Mouse (Mus musculus) thymus, postnatal 36 days (tissue): ENCODE measurements around the gene Fam172a.

Source experiments
- DNase-seq, 2 experiments: peaks; one replicate each; pipeline ENCODE4 v3.0.0; 2022; ENCODE audit warnings: mixed read lengths in 2 of 2

Fam172a gene

DNA sequence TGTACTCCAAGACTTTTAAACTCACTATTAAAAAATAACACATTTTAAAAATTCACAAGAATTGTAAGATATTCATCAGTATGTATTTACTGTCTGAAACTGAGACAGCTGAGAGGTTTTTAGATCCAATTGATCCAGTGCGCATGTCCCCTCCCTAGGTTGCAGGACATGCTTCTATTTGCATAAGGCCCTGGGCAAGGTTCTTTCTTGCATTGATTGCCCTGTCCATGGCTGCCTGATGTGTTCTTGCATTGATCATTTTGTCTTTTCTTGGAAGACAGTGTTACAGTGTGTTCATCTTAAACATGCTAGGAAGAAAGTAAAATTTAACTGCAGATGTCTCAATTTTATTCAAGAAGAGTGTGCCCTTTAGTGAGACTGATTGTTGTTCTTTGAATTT, 275.3 kb downstream of the Fam172a start:
- no peak for DNase-seq

DNA sequence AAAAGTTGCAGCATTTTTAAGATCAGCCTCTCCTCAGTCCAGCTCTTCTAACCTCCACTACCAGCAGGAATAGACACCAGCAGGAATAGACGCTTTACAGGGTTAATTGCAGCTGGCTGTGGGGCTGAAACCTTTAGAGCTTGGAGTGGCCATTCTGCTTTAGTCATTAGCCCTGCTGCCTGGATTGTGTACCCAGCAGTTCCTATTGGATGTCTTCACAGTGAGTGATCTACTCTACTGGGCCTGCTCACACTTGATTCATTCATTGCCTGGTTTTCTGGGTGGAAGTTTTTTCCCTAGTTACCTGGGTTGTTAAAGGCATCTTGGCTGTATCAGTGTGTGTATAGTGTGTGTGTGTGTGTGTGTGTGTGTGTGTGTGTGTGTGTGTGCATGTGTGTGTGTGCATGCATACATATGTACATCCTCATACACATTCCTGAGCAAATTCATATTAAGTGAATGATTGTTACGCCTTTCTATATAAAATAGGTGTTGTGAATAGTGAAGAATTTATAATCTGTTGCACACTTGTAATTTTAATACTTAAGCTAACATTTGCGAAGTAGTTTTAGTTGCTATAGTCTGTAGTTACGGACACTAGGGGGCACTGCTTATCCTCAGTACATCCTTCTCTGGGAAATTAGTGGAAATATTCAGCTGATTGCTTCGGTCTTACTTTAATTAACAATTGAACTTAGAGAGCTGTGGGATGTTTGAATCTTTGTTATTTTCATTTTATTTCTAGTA, 280.4 kb downstream of the Fam172a start:
- DNase-seq: no peak

DNA sequence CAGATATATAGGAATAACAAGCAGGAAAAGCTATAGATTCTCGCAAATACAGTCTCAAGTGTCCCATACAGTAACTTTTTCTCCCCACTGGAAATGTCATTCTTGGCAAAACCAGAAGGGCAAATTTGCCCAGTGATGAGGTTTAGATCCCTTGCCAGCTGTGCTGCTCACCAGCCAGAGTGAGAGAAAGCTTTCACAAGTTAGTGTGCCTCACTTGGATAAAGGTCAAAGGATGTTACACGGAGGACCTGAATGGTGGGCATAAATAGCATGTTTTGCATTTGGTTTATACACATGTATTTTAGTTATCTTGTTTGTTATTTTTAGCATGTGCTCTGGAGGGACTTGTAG, 281.0 kb downstream of the Fam172a start:
- no peak for DNase-seq

DNA sequence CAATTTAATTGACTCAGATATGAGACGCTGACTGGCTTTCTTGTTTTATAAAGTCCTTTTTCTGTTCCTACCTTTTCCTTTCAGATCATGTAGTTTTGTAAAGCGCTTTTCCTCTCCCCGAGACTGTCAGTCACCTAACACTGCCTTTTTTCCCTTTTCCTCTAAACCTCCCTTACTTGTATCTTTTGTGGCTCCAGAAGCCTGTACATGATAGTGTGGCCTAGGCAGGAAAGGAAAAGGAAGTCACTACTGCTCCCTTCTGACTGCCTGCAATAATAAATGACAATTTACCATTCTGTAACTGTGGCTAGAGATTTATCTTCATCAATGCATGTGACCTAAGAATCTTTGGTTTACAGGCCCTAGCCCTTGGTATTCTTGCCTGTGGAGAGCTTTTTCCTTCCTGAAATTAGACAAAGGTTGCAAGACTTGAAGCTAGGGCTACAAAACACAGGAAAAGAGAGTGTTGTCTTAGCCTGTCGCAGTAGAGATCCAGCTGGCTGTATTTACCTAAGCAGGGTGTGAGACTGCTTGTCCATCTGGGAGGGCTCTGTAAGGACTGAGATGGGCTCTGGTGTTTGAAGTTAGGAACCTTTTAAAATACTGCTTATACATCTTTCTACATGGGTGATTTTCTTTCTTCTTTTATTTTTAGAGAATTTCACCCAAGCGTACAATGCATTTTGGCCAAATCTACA, 289.5 kb downstream of the Fam172a start:
- no peak for DNase-seq

DNA sequence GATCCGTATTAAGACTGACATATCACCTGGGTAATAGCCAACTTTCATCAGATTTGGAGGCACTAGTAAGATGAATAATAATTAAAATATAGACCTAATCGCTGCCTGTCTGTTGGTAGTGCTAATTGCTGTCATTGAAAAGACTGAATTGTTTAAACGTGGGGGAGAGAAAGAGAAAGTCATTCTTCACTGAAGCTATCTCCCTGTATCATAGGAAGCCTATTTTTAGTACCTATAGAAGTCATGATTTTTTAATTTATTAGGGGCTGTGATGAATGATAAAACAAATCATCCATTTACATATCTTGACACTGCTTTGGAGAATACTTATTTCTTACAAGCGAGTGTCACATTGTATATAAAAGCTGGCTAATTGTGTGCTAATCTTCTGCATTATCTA, 302.8 kb downstream of the Fam172a start:
- DNase-seq: no peak

DNA sequence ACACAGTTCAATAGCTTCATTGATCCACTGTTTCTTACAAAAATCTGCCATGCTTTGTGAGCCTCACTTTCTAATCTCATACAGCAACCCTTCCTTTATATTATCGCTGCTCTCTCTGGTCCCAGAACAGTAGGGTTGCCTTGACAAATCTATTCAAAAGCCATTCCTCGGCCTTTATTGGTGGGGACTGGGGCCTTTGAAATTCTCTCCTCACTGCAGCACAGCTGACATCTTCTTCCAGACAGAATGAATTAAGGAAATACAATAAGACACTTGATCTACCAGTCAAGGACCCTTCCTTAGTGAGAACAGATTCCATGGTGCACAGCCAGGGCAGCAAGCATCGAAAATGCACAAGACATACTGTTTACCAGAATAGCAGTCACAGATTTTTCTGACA, 303.5 kb downstream of the Fam172a start:
- DNase-seq: no peak

DNA sequence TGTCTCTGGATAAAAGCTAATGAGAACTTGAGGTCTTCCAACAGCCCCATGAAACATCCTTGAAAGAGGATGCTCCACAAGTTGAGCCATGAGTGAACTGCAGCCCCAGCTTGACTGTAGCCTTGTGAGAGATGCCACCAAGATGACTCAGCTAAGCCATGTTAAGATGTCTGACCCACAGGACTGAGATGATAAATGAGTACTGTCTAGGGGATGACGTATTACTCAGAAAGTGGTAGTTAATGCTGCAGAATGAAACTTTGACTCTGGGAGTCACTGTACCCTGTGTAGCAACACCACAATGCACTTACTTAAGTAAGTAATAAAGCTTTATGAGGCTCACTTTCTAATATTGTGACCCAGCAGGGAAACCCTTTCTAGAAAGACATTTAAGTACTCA, 308.3 kb downstream of the Fam172a start:
- no peak for DNase-seq

DNA sequence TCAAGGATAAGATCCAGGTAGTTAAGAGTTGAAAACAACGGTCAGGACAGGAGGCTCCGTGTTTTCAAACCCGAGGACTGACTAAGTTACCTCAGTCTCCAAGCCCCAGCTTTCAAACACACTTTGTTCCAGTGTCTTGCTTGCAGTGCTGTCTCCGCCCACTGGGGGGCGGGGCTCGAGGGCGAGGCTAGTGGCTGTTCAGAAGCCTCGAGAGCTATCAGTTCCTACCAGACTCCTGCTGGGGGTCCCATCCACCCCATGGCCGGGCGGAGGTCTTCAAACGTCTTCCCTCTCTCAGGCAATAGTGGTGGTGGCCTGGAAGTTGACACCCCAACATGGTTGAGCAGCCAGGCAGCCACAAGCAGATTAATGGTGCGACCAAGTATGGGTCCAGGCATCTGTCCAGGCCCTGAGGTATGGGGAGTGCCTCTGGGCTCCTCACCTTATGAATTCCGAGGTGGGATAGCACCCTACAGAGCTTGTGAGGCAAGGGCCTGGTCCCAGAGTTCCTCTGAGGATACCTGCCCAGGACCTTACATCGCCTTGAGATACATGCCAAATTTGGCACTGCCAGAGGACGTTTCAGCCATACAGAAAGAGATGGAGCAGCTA, 323.0 kb downstream of the Fam172a start, which contains the start of gene Pou5f2:
Gene Pou5f2, plus strand, starts transcription at position 220 of the 612 bp plus-strand sequence.
- peak; percentile 15 to 24 for DNase-seq

DNA sequence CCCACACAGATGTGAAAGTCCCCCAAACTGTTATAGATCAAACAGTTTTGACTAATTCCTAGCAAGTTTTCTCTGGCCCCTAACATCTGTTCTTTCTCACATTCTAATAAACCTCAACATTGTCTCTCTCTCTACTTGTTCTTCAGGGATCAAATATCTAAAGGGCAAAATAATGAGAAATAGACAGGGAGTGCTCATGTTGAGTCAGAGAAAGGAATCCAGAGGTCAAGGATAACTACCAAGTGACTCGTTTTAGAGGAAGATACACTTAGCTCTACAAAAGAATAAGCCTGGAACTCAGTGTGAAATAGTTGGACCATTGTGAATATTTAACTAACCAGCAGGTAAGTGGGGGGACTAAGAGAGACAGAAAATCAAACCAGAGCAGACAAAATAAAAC, 331.0 kb downstream of the Fam172a start:
- DNase-seq: no peak

DNA sequence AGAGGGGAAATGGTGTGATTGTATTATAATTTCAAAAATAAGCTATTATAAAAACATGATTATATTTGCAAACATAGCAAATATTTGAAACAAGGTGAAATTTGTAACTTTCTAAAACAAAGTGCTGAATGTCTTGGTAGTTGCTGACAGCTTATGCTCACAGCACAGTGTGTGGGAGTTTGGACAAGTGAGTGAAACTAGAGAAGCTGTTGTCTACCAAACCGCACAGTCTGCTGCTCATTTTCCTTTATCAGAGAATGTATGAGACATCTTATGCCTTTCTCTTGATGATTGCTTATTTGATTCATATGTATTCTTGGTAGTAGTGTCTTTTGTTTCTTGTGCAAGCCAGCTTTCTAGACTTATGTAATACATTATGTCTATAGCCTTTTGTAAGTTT, 335.4 kb downstream of the Fam172a start:
- no peak for DNase-seq

DNA sequence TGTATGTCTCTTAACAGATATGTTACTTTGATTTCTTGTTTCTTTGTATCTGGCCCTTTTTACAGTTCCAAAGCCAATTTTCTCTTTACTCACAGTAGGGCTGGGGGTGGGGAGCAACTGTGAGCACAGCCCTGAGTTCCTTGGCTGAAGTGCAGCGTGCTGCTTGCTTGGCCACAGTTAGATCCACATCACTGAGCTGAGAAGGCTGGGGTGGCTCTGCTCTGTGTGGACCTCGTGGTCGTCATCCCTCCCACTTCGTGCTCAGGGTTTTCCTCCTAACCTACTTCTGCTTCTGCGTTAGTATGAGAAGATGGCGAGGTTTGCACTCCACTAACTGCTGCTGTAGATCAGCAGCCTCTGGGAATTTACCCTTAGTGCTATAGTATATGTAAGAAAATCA, 341.4 kb downstream of the Fam172a start:
- no peak for DNase-seq

DNA sequence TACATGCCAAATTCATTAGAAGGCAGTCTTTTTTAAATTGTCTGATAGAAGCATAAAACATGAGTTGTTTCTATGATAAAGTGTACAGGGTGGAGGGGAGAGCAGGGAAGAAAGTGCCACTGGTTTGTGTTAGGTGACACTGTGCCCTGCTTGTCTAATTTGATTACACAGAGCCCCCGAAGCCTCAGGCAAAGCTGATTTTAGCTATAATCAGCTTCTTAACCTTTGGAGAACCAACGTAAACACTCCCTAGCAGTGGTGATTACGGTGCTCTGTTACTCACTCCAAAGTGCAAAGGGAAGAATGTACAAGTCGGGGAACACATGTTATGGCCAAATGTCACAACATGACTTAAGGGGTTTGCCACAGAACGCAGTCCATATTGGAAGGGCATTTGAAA, 343.3 kb downstream of the Fam172a start:
- no peak for DNase-seq

DNA sequence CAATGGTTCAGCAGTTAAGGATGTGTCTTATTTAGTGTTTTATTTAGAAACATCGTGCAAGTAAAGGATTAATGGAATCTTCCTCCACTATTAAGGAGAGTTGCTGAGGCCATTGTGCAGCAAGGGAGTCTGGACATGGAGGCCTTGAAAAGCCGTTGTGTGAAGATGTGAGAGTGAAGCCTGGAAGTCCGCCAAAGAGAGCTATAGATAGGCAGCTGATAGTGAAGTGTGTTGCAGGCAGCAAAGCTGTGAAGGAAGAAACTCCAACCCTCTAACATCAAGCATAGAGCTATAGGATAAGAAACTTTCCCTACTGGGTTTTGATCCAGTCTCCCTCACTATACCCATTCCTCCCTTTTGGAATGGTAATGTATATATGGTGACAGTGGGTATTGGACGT, 385.9 kb downstream of the Fam172a start:
- no peak for DNase-seq

DNA sequence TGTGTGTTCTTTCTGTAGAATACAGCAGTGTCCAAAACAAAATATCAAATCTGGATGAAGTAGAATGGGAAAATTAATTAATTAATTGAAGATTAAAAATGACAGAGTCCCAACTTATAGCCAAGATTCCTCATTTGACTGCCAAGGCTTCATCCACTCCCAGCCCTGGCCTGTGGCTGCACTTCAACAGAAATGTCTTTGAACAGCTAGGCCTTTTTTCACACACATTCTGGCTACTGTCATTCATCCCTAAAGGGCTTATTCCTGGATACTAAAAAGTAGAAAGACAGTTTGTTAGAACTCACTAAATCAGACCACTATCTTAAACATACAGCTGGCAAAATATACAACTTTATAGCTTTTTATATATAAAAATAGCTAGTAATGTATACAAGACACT, 388.9 kb downstream of the Fam172a start:
- DNase-seq: no peak

DNA sequence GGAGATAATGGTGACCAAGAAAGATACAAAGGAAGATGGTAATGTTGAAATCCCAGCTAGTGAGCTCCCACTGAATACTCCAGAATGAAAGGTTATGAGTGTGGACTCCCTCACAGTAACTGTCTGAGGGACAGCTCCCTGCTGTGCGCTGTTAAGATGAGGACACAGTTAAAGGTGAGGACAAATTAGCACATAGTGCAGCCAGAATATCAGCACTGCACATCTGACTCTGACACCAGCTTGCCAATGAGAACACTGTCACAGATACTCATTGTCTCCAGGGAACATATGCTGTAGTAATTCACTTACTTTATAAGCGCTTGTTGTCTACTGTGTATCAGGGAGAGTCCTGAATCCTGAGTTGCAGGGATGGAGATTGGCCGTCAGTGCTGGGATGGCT, 390.1 kb downstream of the Fam172a start:
- no peak for DNase-seq

DNA sequence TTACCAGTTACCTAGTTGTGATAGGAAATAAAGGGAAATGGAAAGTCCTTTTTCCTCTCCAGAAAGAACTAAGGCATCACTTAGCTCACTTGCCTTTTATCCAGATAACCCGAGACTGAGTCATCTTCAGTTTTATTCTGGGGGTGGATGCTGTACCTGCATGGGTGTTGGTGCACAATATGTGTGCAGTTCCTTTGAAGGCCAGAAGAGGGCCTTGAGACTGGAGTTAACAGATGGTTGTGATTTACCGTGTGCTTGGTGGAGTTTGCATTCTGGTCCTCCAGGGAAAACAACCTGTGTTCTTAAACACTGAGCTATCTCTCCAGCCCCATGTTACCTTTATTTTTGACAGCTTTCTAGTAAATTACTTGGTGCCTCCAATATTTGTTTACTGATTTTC, 392.5 kb downstream of the Fam172a start:
- DNase-seq: no peak

DNA sequence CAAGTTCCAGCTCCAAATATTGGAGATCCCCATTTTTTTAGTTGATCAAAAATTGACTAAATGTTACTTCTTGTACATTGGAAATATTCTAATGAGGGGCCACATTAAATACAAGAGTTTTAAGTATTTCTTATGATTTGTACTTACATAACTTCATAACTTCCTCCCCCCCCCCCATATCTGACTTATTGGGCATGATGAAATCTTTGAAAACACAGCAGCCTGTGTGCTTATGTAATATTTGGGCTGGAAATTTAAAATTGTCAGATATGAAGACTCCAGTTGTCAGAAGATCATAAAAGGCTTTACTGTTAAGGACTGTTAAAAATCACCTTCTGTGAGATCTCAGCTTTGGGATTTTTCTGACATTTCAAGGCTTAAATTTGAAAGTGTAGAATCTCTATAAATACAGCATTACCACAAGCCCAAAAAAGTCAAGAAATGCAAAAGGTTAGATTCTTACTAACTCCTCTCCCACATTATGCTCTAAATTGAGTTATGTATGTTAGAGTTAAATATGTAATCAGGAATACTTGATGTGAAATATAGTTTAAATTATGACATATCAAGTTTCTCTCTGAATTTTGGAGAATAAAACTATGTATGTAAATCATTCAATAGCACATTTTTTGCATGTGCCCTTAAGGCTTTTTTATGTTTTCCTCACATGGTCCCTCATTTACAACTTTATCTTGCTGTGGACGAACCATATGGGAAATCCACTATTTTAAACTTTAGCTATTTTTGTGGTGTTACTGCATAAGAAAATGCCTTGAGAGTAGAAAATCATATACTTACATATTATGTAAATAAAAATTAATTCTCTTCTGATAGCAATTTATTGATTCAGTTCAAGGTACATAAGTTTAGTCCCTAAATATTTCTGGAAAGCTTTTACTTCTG, 393.5 kb downstream of the Fam172a start:
- DNase-seq: no peak

DNA sequence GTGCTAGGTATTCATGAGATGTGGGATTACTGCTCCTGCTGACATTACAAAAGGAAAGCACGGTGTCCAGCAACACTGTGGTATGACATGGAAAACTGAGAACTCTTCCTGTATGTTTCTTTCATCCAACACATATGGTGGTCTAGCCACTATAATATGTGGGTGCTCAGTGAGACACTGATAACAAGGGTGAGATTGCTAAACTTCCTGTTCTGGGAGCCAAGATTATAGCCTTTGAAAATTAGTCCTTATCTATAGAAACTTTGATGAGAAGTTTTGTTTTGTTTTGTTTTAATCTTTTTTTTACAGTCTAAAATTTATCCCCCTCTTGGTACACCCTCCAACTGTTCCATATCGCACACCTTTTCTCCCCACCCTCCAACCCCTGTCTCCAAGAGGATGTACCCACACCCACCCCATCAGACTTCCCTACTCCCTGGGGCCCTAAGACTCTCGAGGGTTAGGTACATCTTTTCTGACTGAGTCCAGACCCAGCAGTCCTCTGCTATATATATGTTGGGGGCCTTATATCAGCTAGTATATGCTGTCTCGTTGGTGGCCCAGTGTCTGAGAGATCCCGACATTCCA, 397.1 kb downstream of the Fam172a start:
- DNase-seq: no peak

DNA sequence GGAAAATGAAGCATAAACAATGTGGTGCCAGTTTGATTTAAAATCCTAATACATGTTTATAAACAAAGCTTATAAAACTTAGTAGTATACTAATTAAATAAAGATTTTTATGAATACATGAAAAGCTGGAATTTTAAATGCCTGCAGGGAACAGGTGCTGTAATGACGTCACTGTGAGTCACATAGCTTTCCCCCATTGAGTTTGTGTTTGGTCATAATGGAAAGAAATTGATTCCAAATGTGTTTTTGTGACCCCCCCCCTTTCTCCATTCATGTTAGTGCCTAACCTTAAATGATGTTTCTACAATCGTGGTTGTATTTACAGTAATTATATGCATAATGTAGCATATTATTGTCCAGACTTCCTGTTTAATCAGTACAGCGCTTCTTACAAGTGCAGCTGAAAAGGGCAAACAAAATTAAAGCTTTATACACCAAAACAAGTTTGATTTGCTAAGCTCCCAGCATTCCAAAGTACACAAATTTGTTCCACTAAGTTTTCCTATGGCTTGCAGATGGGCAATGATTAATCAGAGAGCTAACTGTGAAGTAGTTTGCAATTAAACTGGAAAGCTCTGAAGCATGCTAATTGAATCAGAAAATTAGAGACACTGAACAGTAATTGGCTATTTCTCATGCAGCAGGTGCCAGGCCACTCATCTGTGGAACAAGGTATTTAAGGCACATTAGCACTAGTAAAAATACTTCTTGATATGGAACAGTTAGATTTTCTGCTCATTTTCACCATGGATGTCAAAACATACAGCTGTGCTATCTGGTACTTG, 398.1 kb downstream of the Fam172a start:
- no peak for DNase-seq

DNA sequence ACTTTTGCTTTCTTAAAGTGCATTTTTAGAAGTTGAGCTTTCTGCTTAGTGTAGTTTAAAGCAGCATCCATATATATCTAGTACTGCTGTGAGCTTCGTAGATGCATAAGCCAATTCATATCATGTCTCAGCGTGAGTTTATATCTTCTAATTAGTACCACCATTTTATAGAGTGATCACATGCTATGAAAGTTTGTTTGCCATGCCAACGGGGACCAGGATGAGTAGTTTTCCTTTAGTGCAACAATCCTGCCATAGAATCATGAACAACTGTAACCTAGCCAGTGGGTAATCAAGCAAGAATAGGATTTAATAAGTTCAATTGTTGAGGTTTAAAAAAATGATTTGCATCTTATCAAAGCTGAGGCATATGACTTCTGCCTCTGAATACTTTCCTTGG, 398.8 kb downstream of the Fam172a start:
- DNase-seq: no peak

DNA sequence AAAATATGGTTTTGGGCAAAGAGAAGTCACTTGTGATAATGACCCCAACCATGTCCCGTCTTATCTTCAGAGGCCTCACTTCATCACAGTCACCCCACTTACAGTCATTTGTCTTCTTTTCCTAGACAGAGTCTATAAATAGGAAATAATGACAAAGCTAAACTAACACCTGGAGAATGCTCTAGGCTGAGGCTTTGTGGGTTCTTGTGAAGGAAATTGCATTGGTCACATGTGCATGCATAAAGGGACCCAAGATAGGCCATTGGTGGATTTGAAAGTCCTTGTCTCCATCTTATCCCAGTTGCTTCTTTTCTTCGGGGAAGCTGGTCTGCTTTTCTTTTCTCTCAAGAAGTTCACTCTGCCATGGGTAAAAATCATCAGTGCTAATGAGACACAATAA, 400.5 kb downstream of the Fam172a start:
- DNase-seq: no peak

DNA sequence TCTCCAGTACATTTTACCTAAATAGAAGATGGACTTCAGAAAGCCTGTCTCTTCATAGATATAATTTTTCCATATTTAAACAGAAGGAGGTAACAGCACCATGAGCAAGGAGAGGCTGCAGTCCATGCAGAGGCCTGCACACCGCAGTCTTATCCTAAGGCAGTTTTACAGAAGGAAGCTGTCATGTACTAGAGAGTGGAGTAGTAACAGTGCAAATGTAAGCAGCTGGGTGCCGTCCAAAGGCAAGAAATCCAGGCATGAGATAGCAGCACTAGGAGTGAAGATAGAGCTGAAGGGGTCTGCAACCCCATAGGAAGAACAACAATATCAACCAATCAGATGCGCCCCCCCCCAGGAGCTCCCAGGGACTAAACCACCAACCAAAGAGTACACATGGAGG, 403.0 kb downstream of the Fam172a start:
- no peak for DNase-seq
